Mouse (Mus musculus): ENCODE measurements around the gene Ldb3. TPM values are rescaled to one million over a fixed set of nuclear protein-coding genes. Genes with fewer than 3 reads are reported as not detected.

The Ldb3 gene
- total RNA-seq, 2 experiments from 2014 or later: 709 to 766 TPM

- peak; percentile 46 for DNase-seq
Observed at GRCm38 (mm10) chr14:34590017-34590570, 1.6 kb upstream of the Ldb3 start.

- peak; percentile 76 for DNase-seq
Observed at GRCm38 (mm10) chr14:34589185-34589713, 767 bp upstream of the Ldb3 start.

- no peak for DNase-seq
Observed at GRCm38 (mm10) chr14:34588005-34588404, 477 bp downstream of the Ldb3 start.

GRCm38 (mm10) chr14:34586871-34587270 is 1.6 kb downstream of the Ldb3 start:
- no peak for DNase-seq

- peak; percentile 49 for DNase-seq
Observed at GRCm38 (mm10) chr14:34585358-34586105, 3.0 kb downstream of the Ldb3 start.

- DNase-seq: peak; percentile 79
Observed at GRCm38 (mm10) chr14:34582740-34583427, 5.6 kb downstream of the Ldb3 start.

- no peak for DNase-seq
Observed at GRCm38 (mm10) chr14:34576858-34577257, 11.6 kb downstream of the Ldb3 start.

- DNase-seq: peak; percentile 94
Observed at GRCm38 (mm10) chr14:34574068-34574467, 14.4 kb downstream of the Ldb3 start.

- peak; percentile 35 for DNase-seq
Observed at GRCm38 (mm10) chr14:34573348-34573913, 15.1 kb downstream of the Ldb3 start.

- peak; percentile 44 for DNase-seq
Observed at GRCm38 (mm10) chr14:34571610-34572387, 16.7 kb downstream of the Ldb3 start.

GRCm38 (mm10) chr14:34570903-34571302 is 17.6 kb downstream of the Ldb3 start:
- DNase-seq: peak; percentile 27

- peak; percentile 89 for DNase-seq
Observed at GRCm38 (mm10) chr14:34570294-34570693, 18.2 kb downstream of the Ldb3 start.

- no peak for DNase-seq
Observed at GRCm38 (mm10) chr14:34569534-34570194, 18.8 kb downstream of the Ldb3 start.

- no peak for DNase-seq
Observed at GRCm38 (mm10) chr14:34568626-34569025, 19.9 kb downstream of the Ldb3 start.

GRCm38 (mm10) chr14:34567697-34568096 is 20.8 kb downstream of the Ldb3 start:
- DNase-seq: peak; percentile 68

- no peak for DNase-seq
Observed at GRCm38 (mm10) chr14:34566530-34566929, 22.0 kb downstream of the Ldb3 start.

- peak; percentile 80 for DNase-seq
Observed at GRCm38 (mm10) chr14:34565711-34566110, 22.8 kb downstream of the Ldb3 start.

- DNase-seq: peak; percentile 70
Observed at GRCm38 (mm10) chr14:34564646-34565045, 23.8 kb downstream of the Ldb3 start.

GRCm38 (mm10) chr14:34562393-34562792 is 26.1 kb downstream of the Ldb3 start:
- DNase-seq: no peak

GRCm38 (mm10) chr14:34561647-34562046 is 26.8 kb downstream of the Ldb3 start:
- no peak for DNase-seq

GRCm38 (mm10) chr14:34558947-34559346 is 29.5 kb downstream of the Ldb3 start:
- DNase-seq: no peak

- DNase-seq: no peak
Observed at GRCm38 (mm10) chr14:34555211-34555610, 33.3 kb downstream of the Ldb3 start.
